Mouse (Mus musculus): ENCODE results near the gene Osmr. TPM values are rescaled to one million over a fixed set of nuclear protein-coding genes. Genes with fewer than 3 reads are reported as not detected.

Osmr gene
- 2.9 TPM for polyA plus RNA-seq (2014; fragmentation: Illumina TruSeq; extraction: RNeasy Lipid Tissue Mini Kit (QIAGEN cat#74804); ENCODE audit: low read depth, low replicate concordance)

GRCm38 (mm10) chr15:6874601-6875019 lies at the start of gene Osmr:
Osmr (minus strand) TSS chr15:6874969.

Other genes starting within 250 kb of the Osmr start
- gene Rictor, start 166.6 kb downstream of the Osmr start, polyA plus RNA-seq (2014; fragmentation: Illumina TruSeq; extraction: RNeasy Lipid Tissue Mini Kit (QIAGEN cat#74804); ENCODE audit: low read depth, low replicate concordance), result 17.1 TPM
- 14.7 TPM for gene Lifr, start 215.6 kb upstream of the Osmr start, polyA plus RNA-seq (2014; fragmentation: Illumina TruSeq; extraction: RNeasy Lipid Tissue Mini Kit (QIAGEN cat#74804); ENCODE audit: low read depth, low replicate concordance)

All from testis, adult 10 weeks (tissue).